Mouse (Mus musculus) heart, adult 2 months (tissue): Measurements from ENCODE around the gene Ranbp1. TPM values are rescaled to one million over a fixed set of nuclear protein-coding genes. Genes with fewer than 3 reads are reported as not detected.
A peak's percentile ranks its signal among the peaks of the same experiment; 100 is the strongest.

Experiments used
- DNase-seq, 2 experiments: peaks; one replicate each; pipeline ENCODE4 v3.0.0; 2021
- H3K27ac ChIP-seq: fragments of 200-600 bp; 2 replicates; pipeline ENCODE4 v1.8.1; 2022
- H3K27me3 ChIP-seq: fragments of 200-500 bp; 2 replicates; pipeline ENCODE4 v1.6.1; 2012; ENCODE audit warnings: mild to moderate bottlenecking, low read length, inconsistent platforms, mixed read lengths; ENCODE audit not compliant: control insufficient read depth, insufficient read depth
- H3K36me3 ChIP-seq: fragments of 200-500 bp; 2 replicates; pipeline ENCODE4 v1.6.1; 2012; ENCODE audit warnings: low read length, inconsistent platforms; ENCODE audit not compliant: control insufficient read depth, insufficient read depth
- H3K4me1 ChIP-seq: fragments of 200-500 bp; 2 replicates; pipeline ENCODE4 v1.6.1; 2011; ENCODE audit warnings: low read length; ENCODE audit not compliant: control insufficient read depth, insufficient read depth
- H3K4me3 ChIP-seq: fragments of 200-600 bp; 2 replicates; pipeline ENCODE4 v1.8.1; 2022
- H3K79me2 ChIP-seq: fragments of 200-500 bp; replicated peaks from 2 replicates; pipeline ENCODE4 v1.6.1; 2012; ENCODE audit warnings: mild to moderate bottlenecking, inconsistent platforms, low read length, moderate library complexity, mixed read lengths; ENCODE audit not compliant: control insufficient read depth, insufficient read depth
- H3K9ac ChIP-seq: fragments of 200-500 bp; 2 replicates; pipeline ENCODE4 v1.6.1; 2012; ENCODE audit warnings: low read depth, mild to moderate bottlenecking, control low read depth, inconsistent platforms, low read length, mixed read lengths
- CTCF ChIP-seq: fragments of 200-600 bp; IDR thresholded peaks from 2 replicates; pipeline ENCODE4 v1.8.1; 2022; ENCODE audit warnings: antibody characterized with exemption, mild to moderate bottlenecking, moderate library complexity
- EP300 ChIP-seq: fragments of 200-500 bp; IDR thresholded peaks from 2 replicates; pipeline ENCODE4 v1.6.1; 2011; ENCODE audit warnings: low read depth, low read length, control low read depth; ENCODE audit not compliant: insufficient read depth
- POLR2A ChIP-seq: fragments of 200-500 bp; IDR thresholded peaks from 2 replicates; pipeline ENCODE4 v1.6.1; 2011; ENCODE audit warnings: mild to moderate bottlenecking, low read depth, low read length, control low read depth; ENCODE audit not compliant: insufficient read depth
- WGBS: fragments of 180-500 bp; shearing (Covaris S2); methylation state at CpG from one replicate; pipeline ENCODE4 v1.1.7; 2018; 5-methylcytosine and 5-hydroxymethylcytosine counted together
- intact Hi-C: fragments of 180-260 bp; cut with DNase I; formaldehyde crosslinking; loops from one replicate; pipeline ENCODE4 v1.15.1; 2025
- polyA plus RNA-seq: library from polyadenylated mRNA; depleted of rRNA; stranded (reverse); fragments of >200 nt; gene quantifications from 2 replicates; pipeline ENCODE4 v1.2.3, GENCODE M21; 2012
- total RNA-seq, 2 experiments: library from RNA; stranded (reverse); gene quantifications; 2 replicates each; pipeline ENCODE4 v1.2.3; 2021

The Ranbp1 gene
- total and polyA plus RNA-seq, 3 experiments: 25.1 to 41.2 (median 40.1) TPM

GRCm38 (mm10) chr16:18236676-18237501 is 11.6 kb downstream of the Ranbp1 start:
- no peak overlapping the region for H3K27ac ChIP-seq
- intact Hi-C loops: loop anchor here (10.0 kb wide), 1 partner anchor 312 kb away; the partner anchor contains the start of gene Slc25a1
- TF ChIP-seq POLR2A (no peak), EP300 (no peak), CTCF (no peak)
- H3K9ac ChIP-seq: no peak overlapping the region
- H3K27me3 ChIP-seq: no peaks in the 10 kb centered on the region
- 73% methylated on average over 7 of the region's 7 CpGs for WGBS
- no peak overlapping the region for H3K4me3 ChIP-seq
- no peaks in the 10 kb centered on the region for H3K79me2 ChIP-seq
- no peak for DNase-seq
- no peaks in the 10 kb centered on the region for H3K36me3 ChIP-seq
- peaks cover 7% of the 10 kb centered on the region for H3K4me1 ChIP-seq

- peak; percentile 77 to 82 for DNase-seq
- no peak for TF ChIP-seq CTCF
- peak; percentile 58 for TF ChIP-seq POLR2A
- Histone ChIP-seq H3K4me3 (peak overlapping the region; percentile 93), H3K4me1 (peaks cover 14% of the 10 kb centered on the region), H3K9ac (peak overlapping the region; percentile 72), H3K36me3 (no peaks in the 10 kb centered on the region), H3K27ac (peak overlapping the region; percentile 94), H3K27me3 (no peaks in the 10 kb centered on the region), H3K79me2 (peaks cover 2% of the 10 kb centered on the region; the same call in 1 of the 2 replicates)
- intact Hi-C loops: loop anchor here (2.0 to 10.0 kb wide), 2 partner anchors 13 to 311 kb away; partner anchors contain the start of genes Ranbp1, Slc25a1 and Trmt2a
- 4% methylated on average over 19 of the region's 19 CpGs for WGBS
Observed at GRCm38 (mm10) chr16:18235389-18236065, 13.0 kb downstream of the Ranbp1 start.

GRCm38 (mm10) chr16:18234671-18235388 is 13.7 kb downstream of the Ranbp1 start, which contains the start of gene Zdhhc8:
Zdhhc8 (minus strand) TSS chr16:18235136.
- Histone ChIP-seq H3K27ac (peak within 1 kb of the TSS; percentile 94), H3K4me3 (peak within 1 kb of the TSS; percentile 93), H3K9ac (peak within 1 kb of the TSS; percentile 72), H3K36me3 (no peaks in the 10 kb centered on the region), H3K27me3 (no peaks in the 10 kb centered on the region), H3K4me1 (peaks cover 20% of the 10 kb centered on the region), H3K79me2 (peaks cover 2% of the 10 kb centered on the region)
- intact Hi-C loops: loop anchor here (2.0 to 10.0 kb wide), 2 partner anchors 14 to 310 kb away; partner anchors contain the start of genes Ranbp1, Slc25a1 and Trmt2a
- under 1% methylated on average over 79 of the region's 79 CpGs for WGBS
- TF ChIP-seq POLR2A (peak; percentile 62), EP300 (no peak), CTCF (0 out of 2 replicates have a peak, but pooled peaks have one; percentile 11)
- DNase-seq: peak; percentile 86 to 90

- DNase-seq: no peak
- 10% methylated on average over 13 of the region's 13 CpGs for WGBS
- intact Hi-C loops: loop anchor here (2.0 to 10.0 kb wide), 2 partner anchors 15 to 309 kb away; partner anchors contain the start of genes Ranbp1, Slc25a1 and Trmt2a
- Histone ChIP-seq H3K36me3 (no peaks in the 10 kb centered on the region), H3K4me3 (peak overlapping the region; percentile 93), H3K9ac (peak overlapping the region; percentile 72), H3K27me3 (no peaks in the 10 kb centered on the region), H3K79me2 (peaks cover 2% of the 10 kb centered on the region), H3K4me1 (peaks cover 24% of the 10 kb centered on the region), H3K27ac (peak overlapping the region; percentile 78)
- TF ChIP-seq CTCF: no peak
- TF ChIP-seq POLR2A: no peak
Observed at GRCm38 (mm10) chr16:18233919-18234670, 14.4 kb downstream of the Ranbp1 start.

GRCm38 (mm10) chr16:18233451-18233850 is 15.1 kb downstream of the Ranbp1 start:
- no peaks in the 10 kb centered on the region for H3K27me3 ChIP-seq
- peaks cover 29% of the 10 kb centered on the region for H3K4me1 ChIP-seq
- intact Hi-C loops: loop anchor here (10.0 kb wide), 1 partner anchor 309 kb away; the partner anchor contains the start of gene Slc25a1
- no peaks in the 10 kb centered on the region for H3K36me3 ChIP-seq
- H3K4me3 ChIP-seq: no peak overlapping the region
- H3K79me2 ChIP-seq: peaks cover 4% of the 10 kb centered on the region
- 7% methylated on average over 1 of the region's 1 CpGs for WGBS
- no peak for DNase-seq
- H3K9ac ChIP-seq: no peak overlapping the region
- TF ChIP-seq POLR2A: no peak
- no peak for TF ChIP-seq CTCF
- no peak for TF ChIP-seq EP300
- H3K27ac ChIP-seq: peak overlapping the region; percentile 78; the same call in 1 of the 2 replicates
